Mouse (Mus musculus): Measurements from ENCODE around the gene Pkp1.

The Pkp1 gene

GRCm38 (mm10) chr1:135909381-135909780 lies 9.6 kb downstream of the Pkp1 start:
- no peak for DNase-seq (ENCODE audit: low read depth, low spot score)

- no peak for DNase-seq (ENCODE audit: low read depth, low spot score)
These were observed 12.3 kb downstream of the Pkp1 start for GRCm38 (mm10) chr1:135906736-135907135.

GRCm38 (mm10) chr1:135899991-135900515 lies 19.0 kb downstream of the Pkp1 start:
- no peak for DNase-seq (ENCODE audit: low read depth, low spot score)

DNA sequence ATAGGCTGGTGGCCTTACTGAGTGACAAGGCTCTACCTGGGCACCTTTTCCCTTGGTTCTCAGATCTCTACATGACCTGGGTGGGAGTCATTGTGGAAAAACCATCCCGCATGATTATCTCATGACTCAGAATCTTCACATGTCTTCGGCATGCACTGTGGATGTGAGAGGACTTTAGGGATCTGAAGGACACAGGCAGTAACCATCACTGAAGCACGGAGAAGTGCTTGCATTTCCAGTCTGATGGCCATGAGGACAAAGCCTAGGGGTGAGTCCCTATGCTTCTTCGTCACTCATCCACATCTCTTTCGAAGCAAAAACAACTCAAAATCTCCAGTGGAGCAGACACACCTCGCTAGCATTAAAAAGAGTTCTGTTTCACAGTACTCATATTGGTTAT lies 19.7 kb downstream of the Pkp1 start:
- no peak for DNase-seq (ENCODE audit: low read depth, low spot score)

GRCm38 (mm10) chr1:135895367-135895766 lies 23.6 kb downstream of the Pkp1 start:
- no peak for DNase-seq (ENCODE audit: low read depth, low spot score)

- DNase-seq (ENCODE audit: low read depth, low spot score), result no peak
These were observed 25.6 kb downstream of the Pkp1 start for GRCm38 (mm10) chr1:135893377-135893776.

- DNase-seq (ENCODE audit: low read depth, low spot score), result no peak
These were observed 26.2 kb downstream of the Pkp1 start for GRCm38 (mm10) chr1:135892764-135893163.

DNA sequence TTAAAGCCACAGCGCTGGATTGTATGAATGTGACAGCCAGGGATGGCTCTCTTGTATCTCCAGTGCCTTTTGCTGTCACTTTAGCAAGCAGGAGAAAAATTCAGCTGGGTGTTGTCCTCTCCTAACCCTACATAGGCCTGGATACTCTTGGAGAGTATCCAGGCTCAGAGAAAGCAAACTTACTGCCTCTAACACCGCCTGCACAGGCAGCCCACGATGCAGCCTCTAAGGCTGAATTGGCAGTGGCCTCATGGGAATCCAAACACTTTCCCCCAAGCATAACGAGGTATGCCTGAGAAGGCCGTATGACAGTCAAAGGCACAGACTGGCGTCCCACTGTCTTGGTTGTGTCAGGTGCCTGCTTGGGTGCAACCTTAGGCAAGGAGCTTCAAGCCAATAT lies 26.8 kb downstream of the Pkp1 start:
- no peak for DNase-seq (ENCODE audit: low read depth, low spot score)

- no peak for DNase-seq (ENCODE audit: low read depth, low spot score)
These were observed 27.4 kb downstream of the Pkp1 start for GRCm38 (mm10) chr1:135891424-135892216.

DNA sequence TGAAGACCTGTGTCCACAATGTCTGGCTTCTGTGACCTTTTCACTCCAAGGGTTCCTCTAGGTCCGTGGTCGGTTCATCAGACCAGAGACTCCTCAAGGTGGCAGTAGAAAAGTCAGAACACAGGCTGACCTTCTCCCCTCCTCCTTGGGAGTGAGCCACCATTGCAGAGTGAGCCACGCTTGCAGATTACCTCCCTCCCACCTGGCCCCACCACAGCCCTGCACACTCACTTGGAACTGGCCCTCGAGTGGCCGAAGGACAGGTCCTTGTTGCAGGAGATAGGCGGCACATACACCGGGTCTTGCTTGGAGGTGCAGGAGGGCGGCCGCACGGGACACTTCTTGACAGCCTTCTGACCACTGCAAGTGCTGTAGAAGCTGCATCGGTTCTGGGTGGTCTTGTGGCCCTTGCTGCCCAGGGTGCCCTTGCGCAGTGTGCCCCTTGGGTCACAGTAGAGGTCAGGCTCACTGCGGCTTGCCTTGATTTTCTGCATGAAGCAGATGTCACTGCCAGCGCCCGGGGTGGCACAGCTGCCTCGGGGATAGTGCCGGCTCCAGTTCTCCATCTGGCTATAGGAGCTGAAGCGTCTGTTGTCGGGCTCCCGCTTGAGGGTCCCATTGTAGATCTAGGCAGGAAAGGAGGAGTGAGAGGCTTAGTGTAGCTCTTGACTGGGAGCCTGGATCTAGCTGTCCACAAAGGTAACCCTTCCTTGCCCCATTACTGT lies 29.4 kb downstream of the Pkp1 start:
- DNase-seq (ENCODE audit: low read depth, low spot score), result no peak

GRCm38 (mm10) chr1:135882385-135883109 lies 36.5 kb downstream of the Pkp1 start:
- DNase-seq (ENCODE audit: low read depth, low spot score), result no peak

- no peak for DNase-seq (ENCODE audit: low read depth, low spot score)
These were observed 41.8 kb downstream of the Pkp1 start for GRCm38 (mm10) chr1:135877248-135877647.

DNA sequence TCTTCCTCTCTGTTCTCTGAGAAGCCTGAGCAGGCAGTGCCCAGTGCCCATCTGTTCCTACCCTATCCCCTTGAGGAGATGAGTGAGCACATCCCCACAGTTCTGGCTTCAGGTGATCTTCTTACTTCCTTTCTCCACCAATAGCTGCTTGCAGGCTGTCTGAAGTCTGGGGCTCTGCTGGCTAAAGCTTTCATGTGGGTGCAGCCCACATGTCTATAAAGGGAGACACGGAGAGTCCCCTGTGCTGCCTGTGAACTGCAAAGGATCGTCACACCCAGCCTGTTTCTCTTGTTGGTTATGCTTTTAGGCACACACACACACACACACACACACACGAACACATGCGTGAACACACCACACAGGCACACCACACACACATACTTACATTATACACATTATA lies 46.0 kb downstream of the Pkp1 start:
- DNase-seq (ENCODE audit: low read depth, low spot score), result no peak

GRCm38 (mm10) chr1:135868570-135868969 lies 50.4 kb downstream of the Pkp1 start:
- no peak for DNase-seq (ENCODE audit: low read depth, low spot score)

GRCm38 (mm10) chr1:135865518-135866194 lies 53.4 kb downstream of the Pkp1 start:
- peak; percentile 22 for DNase-seq (ENCODE audit: low read depth, low spot score)

GRCm38 (mm10) chr1:135864830-135865229 lies 54.2 kb downstream of the Pkp1 start:
- no peak for DNase-seq (ENCODE audit: low read depth, low spot score)

- no peak for DNase-seq (ENCODE audit: low read depth, low spot score)
These were observed 55.1 kb downstream of the Pkp1 start for GRCm38 (mm10) chr1:135863786-135864335.

DNA sequence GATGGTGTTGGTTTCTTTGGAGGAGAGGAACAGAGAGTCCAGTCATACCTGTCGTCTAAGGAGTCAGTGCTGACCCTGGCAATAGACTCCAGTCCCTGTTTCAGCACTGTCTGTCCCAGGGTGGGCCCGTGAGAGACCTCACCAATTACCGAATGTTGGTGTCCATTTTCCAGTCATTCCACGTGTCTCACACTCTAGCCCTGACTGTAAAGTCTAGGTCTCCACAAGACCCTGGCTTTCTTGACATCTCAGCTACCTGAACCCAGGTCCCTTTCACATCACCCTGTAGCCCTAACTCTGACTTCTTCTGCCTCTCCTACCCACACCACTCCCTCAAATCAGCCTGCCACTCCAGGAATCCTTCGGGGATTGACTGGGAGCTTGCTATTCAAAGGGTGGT lies 56.4 kb downstream of the Pkp1 start:
- DNase-seq (ENCODE audit: low read depth, low spot score), result no peak

GRCm38 (mm10) chr1:135861980-135862552 lies 56.9 kb downstream of the Pkp1 start:
- no peak for DNase-seq (ENCODE audit: low read depth, low spot score)

DNA sequence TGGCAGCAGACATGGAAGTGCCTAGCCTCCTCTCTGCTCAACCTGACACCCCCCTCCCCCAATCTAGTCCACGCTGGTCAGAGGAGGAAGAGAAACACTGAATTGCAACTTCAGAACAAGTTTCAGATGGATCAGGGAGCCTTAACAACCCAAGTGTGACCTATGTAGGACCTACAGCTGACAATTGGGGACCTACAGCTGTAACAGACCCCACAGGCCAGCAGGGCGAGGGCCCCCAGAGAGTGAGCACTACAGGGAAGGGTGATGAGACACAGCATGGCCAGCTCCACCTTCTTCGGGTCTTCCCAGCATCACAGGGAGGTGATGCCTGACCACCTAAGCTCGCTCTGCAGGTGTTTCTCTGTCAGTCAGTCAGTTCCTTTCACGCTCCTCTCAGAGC lies 57.9 kb downstream of the Pkp1 start:
- DNase-seq (ENCODE audit: low read depth, low spot score), result no peak

- DNase-seq (ENCODE audit: low read depth, low spot score), result no peak
These were observed 60.5 kb downstream of the Pkp1 start for GRCm38 (mm10) chr1:135858533-135858932.
